Mouse (Mus musculus) thymus, postnatal 36 days (tissue): ENCODE measurements around the gene Kcnq4.

ENCODE experiments used
- DNase-seq, 2 experiments: peaks; one replicate each; pipeline ENCODE4 v3.0.0; 2022; ENCODE audit warnings: mixed read lengths in 2 of 2

The Kcnq4 gene

DNA sequence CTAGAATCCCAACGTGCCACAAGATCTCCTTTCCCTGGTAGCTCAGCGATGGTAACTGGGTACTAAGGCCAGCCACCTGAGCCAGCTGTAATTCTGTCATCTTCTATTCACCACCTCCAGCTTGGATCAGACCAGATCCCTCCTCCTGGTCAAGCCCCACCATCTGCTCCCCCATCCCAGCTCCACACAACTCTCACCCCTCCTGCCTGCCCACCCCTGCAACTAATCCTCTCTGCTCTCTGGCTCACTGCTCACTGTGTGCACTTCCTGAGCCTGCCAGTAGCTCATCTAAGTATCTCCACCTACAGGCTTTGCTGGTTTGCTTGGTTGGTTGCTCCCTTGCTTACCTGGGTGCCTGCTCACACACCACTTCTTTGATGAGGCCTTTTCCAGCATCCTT lies 26.8 kb downstream of the Kcnq4 start:
- no peak for DNase-seq

- DNase-seq, result no peak
Measured at GRCm38 (mm10) chr4:120719152-120719551, 29.3 kb downstream of the Kcnq4 start.

DNA sequence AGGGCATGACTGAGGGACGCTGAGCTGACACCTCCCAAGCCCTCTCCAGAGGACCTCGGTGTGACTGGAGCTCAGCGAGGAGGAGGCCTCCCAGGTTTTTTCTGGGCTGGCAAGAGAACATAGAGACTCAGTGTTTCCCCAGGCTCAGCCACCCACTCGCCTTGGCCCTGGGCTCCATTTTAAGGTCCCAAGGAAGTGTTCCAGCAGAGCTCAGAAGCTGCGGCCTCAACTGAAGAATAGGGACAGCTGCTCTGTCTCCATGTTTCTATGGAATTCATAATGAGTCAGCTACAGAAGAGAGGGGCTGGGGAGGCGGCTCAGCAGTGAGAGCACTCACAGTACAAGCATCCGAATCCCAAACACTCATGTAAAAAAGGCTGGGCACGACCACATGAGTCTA lies 30.8 kb downstream of the Kcnq4 start:
- no peak for DNase-seq

DNA sequence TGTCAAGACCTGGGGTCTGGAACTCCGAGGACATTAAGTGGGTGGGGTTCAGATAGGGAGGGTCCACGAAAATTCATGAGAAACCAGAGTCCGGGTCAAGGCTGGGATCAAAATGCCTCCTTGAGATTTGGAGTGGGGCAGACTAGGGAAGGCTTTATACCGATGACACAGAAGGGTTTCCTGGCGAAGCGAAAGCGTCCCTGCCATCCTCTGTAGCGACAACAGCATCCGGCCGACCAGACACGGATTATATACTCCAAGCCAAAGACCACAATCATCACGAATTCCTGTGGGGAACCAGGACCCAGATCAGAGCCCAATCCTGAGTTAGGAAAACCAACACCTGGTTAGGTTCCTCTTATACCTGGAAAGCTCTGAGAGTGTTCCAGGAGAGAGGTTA lies 31.6 kb downstream of the Kcnq4 start:
- DNase-seq, result no peak

DNA sequence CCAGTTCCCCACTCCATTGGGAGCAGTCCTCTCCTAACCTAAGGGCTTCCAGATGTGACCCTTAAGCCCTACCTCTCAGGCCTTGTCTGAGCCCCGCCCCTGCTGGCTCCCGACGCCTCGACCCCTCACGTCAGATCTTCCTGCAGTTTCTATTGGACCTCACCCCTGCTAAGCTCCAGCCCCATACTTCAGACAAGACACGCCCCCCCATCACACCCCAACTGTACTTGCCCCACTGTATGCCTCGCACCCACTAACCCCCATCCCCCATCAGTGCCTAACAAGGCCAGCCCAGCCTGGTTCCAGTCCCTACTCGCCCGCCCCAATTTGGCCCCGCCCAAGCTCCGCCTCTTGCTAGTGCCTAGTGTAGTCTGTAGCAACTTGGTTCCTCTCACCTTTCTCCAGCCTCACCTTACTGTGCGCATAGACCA lies 32.3 kb downstream of the Kcnq4 start:
- DNase-seq, result peak; percentile 45 to 54

DNA sequence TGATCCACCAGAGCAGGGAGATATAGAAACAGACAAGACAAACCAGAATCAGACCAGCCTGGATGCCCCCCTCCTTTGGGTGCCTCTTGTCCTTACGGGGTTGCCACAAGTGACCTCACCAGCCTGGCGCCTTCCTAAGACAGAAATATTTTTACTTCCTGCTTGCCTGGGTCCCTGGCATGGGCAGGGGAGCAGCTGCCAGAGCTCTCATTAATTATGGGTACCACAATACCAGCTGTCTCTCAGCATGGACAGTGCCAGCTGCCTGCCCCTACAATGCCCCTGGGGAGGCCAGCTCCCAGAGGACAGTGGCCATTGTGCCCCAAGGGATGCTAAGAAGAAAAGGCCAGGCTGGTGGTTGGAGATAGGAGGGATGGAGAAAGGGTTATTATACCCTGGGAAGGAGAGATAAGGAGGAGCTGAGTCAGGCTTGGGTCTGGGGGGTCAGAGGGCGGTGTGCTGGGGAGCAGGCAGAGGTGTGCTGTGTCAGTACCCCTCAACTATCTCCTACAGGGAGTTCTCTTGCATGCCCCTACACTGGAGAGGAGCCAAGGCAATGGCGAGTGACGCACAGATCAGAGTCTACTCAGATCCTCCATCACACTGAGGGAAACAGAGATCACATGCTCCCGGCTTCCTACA lies 34.4 kb downstream of the Kcnq4 start:
- no peak for DNase-seq

DNA sequence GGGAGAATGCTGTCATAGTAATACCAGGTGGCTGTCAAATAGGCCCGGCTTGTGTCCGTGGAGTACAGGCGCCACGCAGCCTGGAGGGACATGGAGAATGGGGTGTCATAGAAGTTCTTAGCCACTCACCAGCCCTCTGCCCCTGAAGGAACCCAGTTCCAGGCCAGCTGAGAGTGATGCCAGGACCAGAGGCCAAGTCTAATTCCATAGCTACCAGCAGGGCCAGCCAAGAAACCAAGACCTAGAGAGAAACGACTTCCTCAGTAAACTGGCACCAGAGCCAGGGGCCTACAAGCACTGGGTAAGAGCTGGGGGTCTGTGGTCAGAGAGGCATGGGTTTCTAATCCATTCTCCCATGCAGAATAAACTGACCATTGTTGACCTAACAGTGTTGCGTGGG lies 35.4 kb downstream of the Kcnq4 start:
- DNase-seq, result no peak

GRCm38 (mm10) chr4:120712236-120712635 lies 36.2 kb downstream of the Kcnq4 start:
- DNase-seq, result no peak

DNA sequence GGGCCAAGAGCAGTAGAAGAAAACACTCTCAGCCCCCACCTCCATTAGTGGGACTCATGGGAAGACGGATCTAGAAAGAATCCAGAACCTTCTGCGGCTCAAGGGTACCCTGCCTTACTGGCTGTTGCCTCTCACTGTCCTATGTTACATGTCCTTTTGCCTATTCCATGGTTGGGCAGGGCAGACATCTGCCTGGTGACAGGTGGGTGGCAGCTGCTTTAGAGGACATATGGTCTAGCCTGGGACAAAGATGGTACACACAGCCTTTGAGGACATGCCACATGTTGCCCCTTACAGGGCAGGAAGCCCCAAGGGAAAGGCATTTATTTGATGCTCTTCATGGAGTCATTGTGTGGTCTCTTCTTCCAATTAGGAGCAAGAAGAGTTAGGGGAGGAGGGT lies 45.9 kb downstream of the Kcnq4 start:
- DNase-seq, result no peak

DNA sequence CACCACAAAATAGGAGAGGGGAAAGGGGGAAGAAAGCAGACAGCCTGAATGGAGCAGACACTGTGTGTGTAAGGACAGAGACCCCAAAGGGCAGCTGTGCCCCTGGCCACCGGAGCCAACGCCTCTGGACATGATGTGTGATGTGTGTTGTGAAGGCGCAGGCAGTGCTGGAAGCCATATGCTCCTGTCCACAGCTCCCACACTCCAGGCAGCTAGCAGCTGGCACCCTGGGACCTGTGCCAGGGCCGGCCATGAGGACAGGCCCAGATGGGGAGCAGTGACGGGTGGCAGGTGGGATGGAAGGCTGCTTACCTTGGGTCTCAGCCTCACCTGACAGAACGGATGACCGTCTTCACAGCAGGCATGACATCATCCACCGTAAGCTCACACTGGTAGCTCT lies 46.4 kb downstream of the Kcnq4 start:
- DNase-seq, result no peak

GRCm38 (mm10) chr4:120701180-120701579 lies 47.2 kb downstream of the Kcnq4 start:
- no peak for DNase-seq

DNA sequence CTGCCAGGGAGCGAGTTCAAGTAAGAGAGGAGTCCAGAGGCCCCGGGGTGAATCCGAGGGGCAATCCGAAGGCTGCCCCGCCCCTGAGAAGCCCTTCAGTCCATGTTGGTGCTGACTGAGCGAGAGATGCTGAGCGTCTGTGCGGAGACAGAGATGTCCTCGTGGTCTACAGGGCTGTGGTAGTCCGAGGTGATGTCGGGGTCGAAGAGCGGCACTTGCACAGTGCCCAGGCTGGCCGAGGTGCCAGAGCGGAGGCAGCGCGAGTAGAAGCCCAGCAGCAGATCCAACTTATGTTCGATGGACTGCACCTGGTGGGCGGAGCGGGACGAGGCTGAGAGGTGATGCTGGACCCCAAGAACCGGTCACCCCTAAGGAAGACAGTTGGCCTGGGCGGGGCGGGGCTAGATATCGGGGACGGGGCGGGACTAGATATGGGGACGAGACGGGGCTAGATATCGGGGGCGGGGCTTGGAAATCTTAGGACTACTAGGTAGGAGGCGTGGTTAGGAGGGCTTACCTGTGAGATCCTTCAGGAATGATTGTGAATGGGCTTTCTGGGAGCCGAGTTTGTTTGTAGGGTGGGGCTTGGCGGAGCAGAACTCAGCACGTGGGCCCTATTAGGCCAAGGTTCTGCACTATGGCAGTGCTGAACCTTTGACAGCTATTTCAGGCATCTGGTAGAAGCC lies 50.5 kb downstream of the Kcnq4 start:
- DNase-seq, result no peak

DNA sequence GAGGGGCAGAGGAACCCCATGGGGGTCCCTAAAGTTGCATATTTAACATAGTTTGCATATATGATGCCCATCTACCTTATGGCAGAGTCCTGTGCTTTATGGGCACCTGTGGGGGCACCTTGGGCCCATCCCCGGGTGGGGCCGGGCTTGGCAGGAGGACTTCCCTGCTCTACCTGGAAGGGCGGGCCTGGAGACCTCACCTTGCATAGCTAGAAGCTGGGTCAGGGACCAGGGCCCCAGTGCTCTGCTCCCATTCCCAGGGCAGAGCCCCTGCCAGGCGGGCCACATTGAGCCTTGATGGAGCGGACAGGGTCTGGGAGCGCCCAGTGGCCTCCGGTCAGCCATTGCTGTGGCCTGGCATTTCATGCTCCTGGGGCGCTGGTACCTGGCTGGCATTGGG lies 51.1 kb downstream of the Kcnq4 start:
- no peak for DNase-seq

DNA sequence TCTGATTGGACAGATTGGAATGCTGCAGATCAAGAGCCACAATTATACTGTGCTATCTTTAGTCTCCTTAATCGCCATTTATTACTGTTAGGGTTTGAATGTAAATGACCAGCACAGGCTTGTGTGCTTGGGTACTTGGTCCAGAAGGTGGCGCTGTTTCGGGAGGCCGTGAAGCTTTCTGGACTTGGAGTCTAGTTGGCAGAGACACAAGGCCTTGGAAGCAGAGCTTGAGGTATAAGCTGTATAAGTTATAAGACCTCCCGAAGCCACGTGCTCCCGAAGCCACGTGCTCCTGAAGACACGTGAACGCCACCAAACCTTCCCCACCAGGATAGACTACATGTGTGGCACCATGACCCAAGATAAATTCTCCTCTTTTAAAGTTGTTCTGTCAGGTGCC lies 55.7 kb downstream of the Kcnq4 start:
- DNase-seq, result peak in 1 of 2 experiments; percentile 20

DNA sequence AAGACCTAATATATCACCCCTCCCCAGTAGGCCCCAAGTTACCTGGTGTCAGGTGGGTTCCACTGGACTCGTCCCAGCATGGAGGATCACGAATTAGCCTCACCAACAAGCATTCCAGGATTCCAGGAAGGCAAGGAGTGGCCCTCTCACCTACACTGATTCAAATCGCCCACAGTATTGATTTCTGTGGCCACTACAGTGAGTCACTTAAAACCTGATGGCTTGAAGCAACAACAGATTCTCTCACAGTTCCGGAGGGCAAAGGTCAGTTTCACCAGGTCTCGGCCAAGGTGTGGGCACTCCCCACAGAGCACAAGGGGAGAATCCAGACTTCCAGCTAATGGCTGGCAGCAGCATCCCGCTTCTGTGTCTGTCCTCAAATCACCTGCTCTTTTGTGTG lies 59.1 kb downstream of the Kcnq4 start:
- DNase-seq, result no peak

DNA sequence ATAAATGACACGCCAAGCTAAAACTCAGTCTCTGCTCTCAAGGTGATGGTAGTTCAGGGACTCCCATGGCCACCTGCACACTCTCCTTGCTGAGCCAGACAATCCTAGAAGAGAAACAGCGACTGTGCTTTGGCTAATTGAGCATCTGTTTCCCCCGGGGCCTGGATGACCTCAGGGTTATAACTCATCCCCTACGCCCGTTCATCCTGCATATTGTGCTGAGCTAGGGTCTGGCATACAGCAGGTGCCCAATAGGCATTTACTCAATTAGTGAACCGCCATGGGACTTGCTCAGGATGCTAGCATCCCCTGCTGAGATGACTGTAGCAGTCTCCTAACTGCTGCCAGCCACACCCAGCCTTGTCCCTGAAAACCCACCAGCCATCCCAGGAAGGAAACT lies 61.1 kb downstream of the Kcnq4 start:
- no peak for DNase-seq

GRCm38 (mm10) chr4:120683278-120683997 lies 65.0 kb downstream of the Kcnq4 start:
- DNase-seq, result no peak

- peak; percentile 56 to 64 for DNase-seq
Measured at GRCm38 (mm10) chr4:120682168-120682567, 66.2 kb downstream of the Kcnq4 start.

DNA sequence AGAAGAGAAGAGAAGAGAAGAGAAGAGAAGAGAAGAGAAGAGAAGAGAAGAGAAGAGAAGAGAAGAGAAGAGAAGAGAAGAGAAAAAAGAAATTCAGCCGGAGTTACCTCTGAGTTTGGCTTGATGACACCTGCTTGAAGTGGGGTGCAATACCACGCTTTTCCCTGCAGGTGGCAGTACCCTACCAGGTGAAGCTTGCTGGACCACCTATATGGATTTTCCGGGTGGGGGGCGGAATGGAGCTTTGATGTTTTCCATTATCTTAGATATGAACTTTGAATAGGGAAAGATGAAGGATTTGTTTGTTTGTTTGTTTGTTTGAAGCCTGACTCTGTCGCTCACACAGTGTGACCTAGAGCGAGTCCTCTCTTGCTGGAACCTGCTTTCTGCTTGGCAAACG lies 67.5 kb downstream of the Kcnq4 start:
- peak; percentile 22 to 33 for DNase-seq

GRCm38 (mm10) chr4:120675640-120676039 lies 72.8 kb downstream of the Kcnq4 start:
- DNase-seq, result no peak

DNA sequence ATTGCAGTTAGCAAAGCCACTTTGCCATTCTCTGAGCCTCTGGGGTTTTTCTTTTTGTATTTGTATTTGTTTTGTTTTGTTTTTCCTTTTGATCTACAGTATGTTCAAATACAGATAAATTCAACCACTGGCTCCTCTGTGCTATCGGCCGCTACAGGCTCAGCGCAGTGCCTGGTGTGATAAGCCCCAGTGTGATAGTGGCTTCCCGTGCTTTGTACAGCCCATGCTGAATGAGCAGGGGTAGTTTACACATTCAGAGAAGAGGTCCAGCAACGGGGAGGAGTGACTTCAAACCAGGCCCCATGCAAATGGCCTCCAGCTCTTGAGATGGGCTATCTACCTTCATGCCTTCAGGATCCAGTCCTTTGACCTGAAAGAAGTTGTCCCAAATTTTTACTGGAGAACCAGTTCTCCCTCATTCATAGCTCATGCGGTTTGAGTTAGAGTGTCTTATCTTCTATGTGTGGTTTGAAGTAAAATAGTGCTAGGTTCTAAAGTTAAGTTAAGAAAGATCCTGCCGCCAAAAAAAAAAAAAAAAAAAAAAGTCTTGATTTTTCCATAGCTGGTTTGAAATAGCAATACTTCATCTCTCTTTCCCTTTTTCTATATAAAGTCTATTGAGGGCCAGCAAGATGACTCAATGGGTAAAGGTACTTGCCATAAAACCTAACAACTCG lies 73.5 kb downstream of the Kcnq4 start:
- no peak for DNase-seq

- no peak for DNase-seq
Measured at GRCm38 (mm10) chr4:120673606-120674005, 74.8 kb downstream of the Kcnq4 start.

DNA sequence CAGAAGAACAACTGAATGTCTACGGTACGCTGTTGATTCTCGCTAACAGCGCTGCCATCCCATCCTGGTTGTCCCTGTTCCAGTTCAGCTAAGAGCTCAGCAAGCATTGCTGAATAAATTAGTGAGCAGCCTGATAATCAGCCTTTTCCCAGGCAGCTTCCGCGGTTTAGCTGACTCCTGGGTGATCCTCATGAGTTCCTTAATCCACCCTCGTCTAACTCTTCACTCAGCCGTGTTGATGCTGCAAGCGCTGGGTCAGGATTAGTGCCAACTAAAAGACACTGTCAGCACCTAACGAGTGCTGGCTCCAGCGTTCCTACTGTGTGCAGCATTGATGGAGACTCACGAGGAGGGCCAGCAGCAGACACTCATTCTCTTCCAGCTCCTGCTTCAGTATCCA lies 77.4 kb downstream of the Kcnq4 start:
- no peak for DNase-seq

- no peak for DNase-seq
Measured at GRCm38 (mm10) chr4:120669585-120669984, 78.8 kb downstream of the Kcnq4 start.
